Mouse (Mus musculus): ENCODE data around the gene Gm37240.
A peak's percentile ranks its signal among the peaks of the same experiment; 100 is the strongest.

Gm37240 gene

GRCm38 (mm10) chr3:84478896-84479292, 1408.4 kb downstream of the Gm37240 start:
- DNase-seq = no peak

- no peak for DNase-seq
Measured at GRCm38 (mm10) chr3:84478195-84478594, 1409.1 kb downstream of the Gm37240 start.

GRCm38 (mm10) chr3:84477498-84477897, 1409.8 kb downstream of the Gm37240 start:
- no peak for DNase-seq

GRCm38 (mm10) chr3:84474981-84475775, 1412.1 kb downstream of the Gm37240 start:
- DNase-seq = no peak

- DNase-seq = no peak
Measured at GRCm38 (mm10) chr3:84474398-84474797, 1412.9 kb downstream of the Gm37240 start.

GRCm38 (mm10) chr3:84472955-84473354, 1414.4 kb downstream of the Gm37240 start:
- DNase-seq = peak; percentile 30

- no peak for DNase-seq
Measured at GRCm38 (mm10) chr3:84472527-84472926, 1414.8 kb downstream of the Gm37240 start.

GRCm38 (mm10) chr3:84471146-84471545, 1416.2 kb downstream of the Gm37240 start:
- DNase-seq = no peak

- DNase-seq = no peak
Measured at GRCm38 (mm10) chr3:84468111-84468453, 1419.2 kb downstream of the Gm37240 start.

- DNase-seq = peak; percentile 40
Measured at GRCm38 (mm10) chr3:84467419-84468110, 1419.8 kb downstream of the Gm37240 start.

GRCm38 (mm10) chr3:84465822-84466500, 1421.4 kb downstream of the Gm37240 start:
- DNase-seq = no peak

GRCm38 (mm10) chr3:84461687-84462086, 1425.6 kb downstream of the Gm37240 start:
- DNase-seq = no peak

- DNase-seq = peak; percentile 64
Measured at GRCm38 (mm10) chr3:84460952-84461351, 1426.4 kb downstream of the Gm37240 start.

- no peak for DNase-seq
Measured at GRCm38 (mm10) chr3:84460499-84460898, 1426.8 kb downstream of the Gm37240 start.

- DNase-seq = no peak
Measured at GRCm38 (mm10) chr3:84455733-84456417, 1431.4 kb downstream of the Gm37240 start.

- no peak for DNase-seq
Measured at GRCm38 (mm10) chr3:84450651-84451050, 1436.7 kb downstream of the Gm37240 start.

- no peak for DNase-seq
Measured at GRCm38 (mm10) chr3:84449015-84449414, 1438.3 kb downstream of the Gm37240 start.

- DNase-seq = no peak
Measured at GRCm38 (mm10) chr3:84447803-84448202, 1439.5 kb downstream of the Gm37240 start.
